Mouse (Mus musculus): ENCODE measurements around the gene Vpreb3.

Gene Vpreb3

GRCm38 (mm10) chr10:75942736-75943477 lies at the start of gene Vpreb3:
Vpreb3 (plus strand) TSS chr10:75943057.
- DNase-seq (ENCODE audit: low read depth, low spot score), result no peak

DNA sequence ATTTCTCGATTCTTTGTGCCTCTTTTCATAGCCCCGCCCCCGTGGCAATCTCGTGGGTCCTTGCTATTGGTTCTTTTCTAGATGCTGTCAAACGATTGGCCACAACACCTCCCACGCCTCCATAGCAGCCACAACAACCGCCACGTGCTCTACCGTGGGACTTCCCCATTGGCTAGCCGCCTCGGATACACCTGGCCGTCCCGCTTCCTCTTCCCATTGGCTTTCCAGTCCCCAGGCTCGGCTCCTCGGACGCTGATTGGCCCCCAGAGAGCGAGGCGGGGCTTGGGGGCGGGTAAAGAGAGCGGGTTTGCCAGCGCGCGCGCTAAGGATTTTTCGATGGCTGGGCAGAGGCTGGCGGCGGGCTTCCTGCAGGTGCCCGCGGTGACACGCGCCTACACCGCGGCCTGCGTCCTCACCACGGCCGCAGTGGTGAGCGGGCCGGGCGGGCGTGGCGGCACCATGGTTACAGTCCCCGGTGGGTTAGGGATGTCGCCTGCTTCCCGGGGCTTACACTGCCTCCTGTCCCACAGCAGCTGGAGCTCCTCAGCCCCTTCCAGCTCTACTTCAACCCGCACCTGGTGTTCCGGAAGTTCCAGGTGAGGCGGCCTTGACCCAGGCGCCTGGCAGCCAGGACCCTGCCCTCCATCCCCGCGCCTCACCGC lies 49.6 kb upstream of the Vpreb3 start, which contains the start of gene Derl3:
TSS of gene Derl3 (plus strand) at position 325 of the 662 bp plus-strand sequence.
- peak; percentile 96 for DNase-seq (ENCODE audit: low read depth, low spot score)

GRCm38 (mm10) chr10:75894601-75895000 lies 48.3 kb upstream of the Vpreb3 start:
- DNase-seq (ENCODE audit: low read depth, low spot score), result no peak

- DNase-seq (ENCODE audit: low read depth, low spot score), result no peak
These were observed 47.1 kb upstream of the Vpreb3 start for GRCm38 (mm10) chr10:75895730-75896129.

DNA sequence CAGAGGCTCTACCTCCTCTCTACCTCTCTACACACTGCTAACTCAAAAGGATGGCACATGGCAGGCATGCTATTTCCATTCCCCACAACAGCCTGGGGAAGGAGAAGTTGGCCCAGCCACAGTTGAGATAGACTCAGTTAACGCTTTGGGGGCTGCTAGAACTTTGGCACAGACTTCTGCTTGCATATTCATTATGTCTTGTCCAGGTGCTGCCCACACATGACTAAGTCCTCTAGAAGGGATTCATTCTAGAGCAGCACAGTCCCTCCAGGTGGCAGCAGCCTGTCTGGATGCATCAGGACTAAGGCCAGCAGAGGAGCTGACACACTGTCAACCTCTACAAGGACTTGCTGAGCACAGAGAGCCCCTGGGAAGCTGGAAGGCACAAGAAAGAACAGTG lies 46.6 kb upstream of the Vpreb3 start:
- DNase-seq (ENCODE audit: low read depth, low spot score), result no peak

DNA sequence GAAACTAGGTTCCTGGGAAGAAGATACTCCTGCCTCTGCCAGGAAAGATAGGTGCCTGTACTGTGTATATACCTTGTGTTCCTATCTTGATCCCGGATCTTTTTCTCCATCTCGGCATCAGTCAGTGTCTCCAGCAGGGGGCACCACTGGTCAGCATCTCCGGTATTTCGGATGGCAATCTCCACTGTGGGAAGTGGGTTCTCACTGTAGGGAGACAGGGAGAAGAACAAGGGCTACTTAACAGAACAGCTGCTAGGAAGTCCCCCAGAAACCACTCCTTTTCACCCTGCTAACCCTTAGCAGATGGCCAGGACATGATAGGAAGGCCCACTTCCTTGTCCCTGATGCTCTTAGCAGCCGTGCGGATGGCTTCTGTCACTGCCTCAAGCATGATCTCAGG lies 45.5 kb upstream of the Vpreb3 start:
- peak; percentile 45 for DNase-seq (ENCODE audit: low read depth, low spot score)

- no peak for DNase-seq (ENCODE audit: low read depth, low spot score)
These were observed 44.8 kb upstream of the Vpreb3 start for GRCm38 (mm10) chr10:75898039-75898564.

DNA sequence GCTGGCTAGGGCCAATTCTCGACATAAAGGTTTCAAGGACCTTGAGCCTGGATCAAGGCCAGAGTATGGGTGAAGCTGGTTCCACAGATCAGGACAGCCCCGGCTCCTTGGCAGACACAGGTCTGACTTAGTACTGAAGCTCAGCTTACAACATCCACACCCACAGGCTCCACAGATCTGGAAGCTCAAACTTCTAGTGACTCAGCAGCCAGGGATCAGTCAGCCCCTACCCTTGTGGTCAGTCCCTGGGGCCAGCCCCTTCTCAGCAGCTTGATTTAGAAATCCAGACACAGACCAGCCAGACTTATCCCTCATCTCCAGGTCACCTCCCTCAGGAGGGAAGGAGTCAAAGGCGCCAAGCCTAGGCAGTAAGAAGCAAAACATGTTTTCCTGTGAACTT lies 44.0 kb upstream of the Vpreb3 start:
- DNase-seq (ENCODE audit: low read depth, low spot score), result no peak

GRCm38 (mm10) chr10:75904391-75904790 lies 38.5 kb upstream of the Vpreb3 start:
- no peak for DNase-seq (ENCODE audit: low read depth, low spot score)

DNA sequence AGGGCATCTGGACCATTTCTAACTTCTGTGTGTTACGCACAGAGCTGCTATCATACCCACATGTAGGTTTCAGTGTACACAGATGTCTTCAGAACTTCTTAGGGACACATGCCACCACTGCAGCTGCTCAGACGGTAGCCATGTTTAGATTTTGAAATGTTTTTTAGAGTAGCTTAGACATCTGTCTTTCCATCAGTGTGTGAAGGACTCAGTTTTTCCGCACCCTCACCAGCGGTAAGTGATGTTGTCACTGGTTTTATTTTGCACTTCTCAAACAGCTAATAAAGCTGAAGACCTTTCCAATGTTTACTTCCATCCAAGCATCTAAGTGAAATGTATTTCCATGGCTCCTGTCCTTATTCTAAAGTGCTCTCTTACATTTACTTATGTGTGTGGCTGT lies 36.0 kb upstream of the Vpreb3 start:
- DNase-seq (ENCODE audit: low read depth, low spot score), result no peak

DNA sequence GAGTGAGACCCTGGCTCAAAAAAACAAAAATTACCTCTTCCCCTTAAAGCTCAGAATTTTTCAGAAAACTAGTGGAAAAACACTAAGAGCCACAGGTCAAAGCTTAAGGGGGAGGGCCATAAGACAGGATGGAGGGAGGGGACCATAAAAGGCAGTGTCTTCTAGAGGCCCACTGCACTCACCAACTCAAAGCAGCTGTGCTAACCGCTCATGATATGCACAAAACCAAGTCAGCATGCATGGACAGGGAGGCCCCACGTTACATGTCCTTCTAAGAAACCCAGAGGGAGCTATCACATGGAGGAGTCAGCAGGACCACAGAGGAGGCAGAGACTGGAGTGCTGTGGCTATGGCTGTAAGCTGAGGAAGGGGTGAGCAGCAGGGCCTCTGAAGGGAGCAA lies 32.2 kb upstream of the Vpreb3 start:
- DNase-seq (ENCODE audit: low read depth, low spot score), result no peak

DNA sequence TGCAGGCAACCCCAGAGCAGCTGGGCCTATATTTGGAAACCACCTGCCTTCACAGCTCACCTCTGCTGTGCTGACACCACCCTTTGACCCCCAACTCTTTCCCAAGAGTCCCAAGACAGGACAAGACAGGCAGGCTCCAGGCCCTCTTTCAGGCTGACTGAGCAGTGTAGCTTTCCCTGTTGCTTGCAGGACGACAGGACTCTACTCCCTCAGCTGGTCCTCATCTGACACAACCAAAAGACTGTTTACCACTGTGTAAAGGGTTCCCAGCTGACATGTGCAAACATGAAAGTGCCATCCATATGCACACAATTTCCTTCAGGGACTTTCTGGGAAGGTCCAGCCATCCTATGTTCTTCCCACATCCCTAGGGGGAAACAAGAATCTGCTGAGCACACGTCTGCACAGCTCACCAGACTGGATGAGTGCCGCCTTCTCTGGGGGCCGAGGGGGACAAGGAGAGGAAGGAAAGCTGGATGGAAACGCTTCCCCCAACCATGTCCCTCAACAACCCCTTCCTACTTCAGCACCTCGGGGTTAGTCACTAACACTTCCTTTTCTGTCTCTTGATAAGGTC lies 29.8 kb upstream of the Vpreb3 start:
- DNase-seq (ENCODE audit: low read depth, low spot score), result no peak

DNA sequence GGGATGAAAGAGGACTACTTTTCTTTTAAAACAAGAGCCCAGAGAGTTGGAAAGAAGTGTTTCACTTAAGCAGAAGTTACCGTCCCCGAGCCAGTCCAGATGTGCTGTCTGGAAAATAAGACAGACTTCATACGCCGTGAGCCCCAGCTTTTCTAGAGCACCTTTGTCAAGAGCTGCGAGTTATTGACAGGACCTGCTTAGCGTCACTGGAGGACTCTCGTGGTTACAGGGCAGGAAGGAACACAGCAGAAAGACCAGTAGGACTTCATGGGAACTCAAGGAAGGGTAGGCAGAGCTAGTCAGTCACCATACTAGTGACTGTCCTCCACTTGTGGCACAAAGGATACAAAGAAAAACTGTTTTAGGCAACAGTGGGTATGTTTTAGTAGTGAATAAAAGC lies 27.3 kb upstream of the Vpreb3 start:
- no peak for DNase-seq (ENCODE audit: low read depth, low spot score)

- DNase-seq (ENCODE audit: low read depth, low spot score), result no peak
These were observed 26.0 kb upstream of the Vpreb3 start for GRCm38 (mm10) chr10:75916840-75917239.

DNA sequence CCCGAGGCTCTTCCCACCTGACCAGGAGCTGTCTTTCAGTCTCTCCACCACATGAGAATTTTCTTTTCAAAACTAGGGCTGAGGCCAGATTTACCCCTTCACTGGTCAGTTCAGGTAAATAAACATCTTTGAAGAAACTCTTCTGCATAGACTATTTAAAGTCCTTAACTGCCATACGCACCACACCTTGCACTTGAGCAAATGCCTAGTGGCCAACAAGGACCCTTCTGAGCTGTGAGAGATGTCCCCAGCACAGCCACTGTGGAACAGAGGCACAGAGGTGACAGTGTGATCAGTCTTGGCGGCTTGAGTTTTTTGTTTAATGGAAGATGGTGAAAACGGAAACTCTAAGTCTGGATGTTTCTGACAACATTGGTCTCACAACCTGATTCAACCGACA lies 23.8 kb upstream of the Vpreb3 start:
- DNase-seq (ENCODE audit: low read depth, low spot score), result no peak

DNA sequence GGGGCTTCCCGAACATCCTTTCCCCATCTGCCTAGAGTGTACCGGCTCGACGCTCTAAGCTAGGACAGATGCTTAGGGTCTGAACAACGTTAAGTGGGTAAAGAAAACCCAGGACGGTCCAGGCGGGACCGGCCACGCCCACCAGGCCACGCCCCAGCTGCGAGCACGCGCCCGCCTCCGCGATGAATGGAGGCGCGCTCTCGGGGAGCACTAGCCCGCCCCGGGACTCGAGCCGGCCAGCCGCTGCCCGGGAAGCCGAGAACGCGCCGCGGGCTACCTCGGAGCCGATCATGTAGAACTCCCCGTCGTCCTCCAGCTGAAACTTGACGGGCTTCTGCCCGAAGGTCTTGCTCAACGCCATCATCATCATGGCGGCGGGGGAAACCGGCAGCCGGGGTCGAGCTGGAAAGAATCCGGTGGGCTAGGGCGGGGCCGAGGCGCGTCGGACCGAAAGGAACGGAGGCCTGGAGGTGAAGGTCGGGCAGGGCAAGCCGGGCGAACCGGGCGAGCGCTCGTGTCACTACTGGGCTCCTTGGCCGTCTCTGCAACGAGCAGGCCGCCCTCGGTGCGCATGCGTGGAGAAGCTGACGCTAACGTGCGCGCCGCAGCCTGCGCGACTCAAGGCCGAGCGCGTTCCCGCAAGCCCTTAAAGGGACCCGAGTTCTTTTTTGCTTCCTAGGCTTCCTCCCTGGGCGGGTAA lies 21.7 kb upstream of the Vpreb3 start, which contains the start of gene Smarcb1:
TSS of gene Smarcb1 (minus strand) at position 592 of the 700 bp plus-strand sequence.
- DNase-seq (ENCODE audit: low read depth, low spot score), result no peak

DNA sequence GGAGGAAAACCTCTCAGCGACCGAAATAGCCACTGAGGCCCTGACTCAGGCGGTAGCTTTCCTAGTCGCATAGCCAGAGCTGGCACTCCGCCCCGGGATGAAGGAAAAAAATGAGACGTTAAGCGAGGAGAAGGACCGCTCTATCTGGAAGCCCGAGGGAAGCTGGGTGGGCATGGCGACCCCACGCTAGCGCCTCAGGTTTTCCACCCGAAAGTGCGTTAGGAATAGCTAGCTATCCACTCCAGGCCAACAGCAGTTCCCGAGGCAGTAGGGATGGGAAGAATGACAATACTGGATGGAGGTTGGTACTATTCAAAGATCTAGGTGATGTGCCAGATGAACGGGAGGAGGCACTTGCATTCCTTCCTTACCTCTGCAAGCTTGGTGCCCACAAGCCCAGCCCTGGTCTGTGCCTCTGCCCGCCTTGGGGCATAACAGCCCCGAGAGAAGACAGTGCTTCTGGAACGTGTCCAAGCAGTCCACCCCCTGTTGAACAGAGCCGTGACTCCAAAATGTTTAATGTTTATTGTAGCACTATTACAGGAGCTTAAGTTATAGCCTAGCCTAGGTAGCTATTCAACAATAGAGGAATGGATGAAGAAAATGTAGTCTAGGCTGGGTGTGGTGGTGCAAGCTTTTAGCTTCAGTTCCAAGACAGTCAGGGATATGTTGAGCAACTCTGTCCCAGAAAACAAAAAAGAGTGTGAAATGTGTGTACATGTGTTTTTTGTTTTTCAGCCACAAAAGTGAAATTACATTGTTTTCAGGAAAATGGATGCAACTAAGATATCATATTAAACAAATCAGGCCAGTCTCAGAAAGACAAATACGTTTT lies 20.9 kb upstream of the Vpreb3 start:
- DNase-seq (ENCODE audit: low read depth, low spot score), result no peak

- no peak for DNase-seq (ENCODE audit: low read depth, low spot score)
These were observed 18.5 kb upstream of the Vpreb3 start for GRCm38 (mm10) chr10:75924324-75924723.

DNA sequence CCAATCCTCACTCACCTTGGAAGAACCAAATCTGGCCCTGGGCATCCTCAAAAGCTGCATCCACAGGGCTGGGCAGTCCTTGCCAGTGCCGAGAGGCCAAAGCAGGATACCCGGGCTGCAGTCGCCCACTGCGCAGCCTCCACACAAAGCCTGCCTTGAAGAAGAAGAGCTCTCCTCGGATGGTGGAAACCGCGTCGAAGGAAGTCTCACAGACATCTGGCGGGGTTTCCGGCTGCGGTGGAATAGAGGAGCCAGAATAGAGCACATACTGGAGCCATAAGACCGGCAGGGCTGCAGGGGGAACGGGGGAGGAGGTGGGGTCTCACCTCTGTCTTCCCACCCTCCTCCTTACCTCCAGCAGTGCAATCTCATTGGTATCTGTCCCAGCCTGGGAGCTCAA lies 16.5 kb upstream of the Vpreb3 start:
- DNase-seq (ENCODE audit: low read depth, low spot score), result no peak

- DNase-seq (ENCODE audit: low read depth, low spot score), result no peak
These were observed 12.6 kb upstream of the Vpreb3 start for GRCm38 (mm10) chr10:75930304-75930703.

DNA sequence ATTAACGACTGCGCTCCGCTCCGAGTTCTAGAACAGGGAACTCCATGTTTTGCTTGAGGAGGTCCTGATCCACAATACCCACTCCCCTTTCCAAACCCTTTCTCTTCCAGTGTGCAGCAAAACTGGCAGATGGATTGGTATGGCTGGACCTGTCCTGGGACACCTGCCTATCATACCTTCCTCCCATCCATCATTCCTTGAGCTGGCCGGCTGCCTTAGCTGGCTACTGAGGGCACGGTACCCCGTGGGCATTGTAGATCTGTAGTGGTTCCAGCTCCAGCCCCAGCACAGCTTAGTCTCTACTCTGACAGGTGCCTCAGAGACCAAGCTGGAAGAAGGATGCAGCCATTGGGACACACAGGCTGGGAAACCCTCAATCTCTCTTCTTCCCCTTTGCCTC lies 11.5 kb upstream of the Vpreb3 start:
- DNase-seq (ENCODE audit: low read depth, low spot score), result no peak
